Mouse (Mus musculus): Measurements from ENCODE around the gene Mphosph9. TPM values are rescaled to one million over a fixed set of nuclear protein-coding genes. Genes with fewer than 3 reads are reported as not detected.
"Not testable (repeated sequence)": the region's sequence is repeated elsewhere in the genome, so short reads cannot be mapped to it uniquely, and the experiment has no call there.

Gene Mphosph9
- polyA plus RNA-seq, 2 experiments = 3.4 to 4.2 TPM

DNA sequence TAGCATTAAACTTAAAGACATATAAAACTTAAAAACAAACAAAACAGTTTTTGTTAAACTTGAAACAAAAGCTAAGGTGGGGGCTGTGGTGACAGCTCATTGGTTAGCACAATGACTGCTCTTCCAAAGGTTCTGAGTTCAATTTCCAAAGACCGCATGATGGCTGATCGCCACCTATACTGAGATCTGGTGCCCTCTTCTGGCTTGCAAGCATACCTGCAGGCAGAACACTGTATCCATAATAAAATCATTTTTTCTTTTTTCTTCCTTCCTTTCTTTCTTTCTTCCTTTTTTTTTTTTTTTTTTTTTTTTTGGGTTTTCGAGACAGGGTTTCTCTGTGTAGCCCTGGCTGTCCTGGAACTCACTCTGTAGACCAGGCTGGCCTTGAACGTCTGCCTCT lies 28.5 kb downstream of the Mphosph9 start:
- not testable (repeated sequence) for H3K9ac ChIP-seq (replicated peaks); H3K27ac ChIP-seq; H3K4me1 ChIP-seq (replicated peaks; ENCODE audit: control insufficient read depth in 2 of 2, insufficient read depth in 2 of 2, low read length in 1 of 2); H3K9me3 ChIP-seq (ENCODE audit: control insufficient read depth, low read length); ATAC-seq (ENCODE audit: insufficient read depth); H3K4me2 ChIP-seq (ENCODE audit: low read depth); H3K27me3 ChIP-seq (ENCODE audit: control insufficient read depth, insufficient read depth, low read length); H3K4me3 ChIP-seq (ENCODE audit: insufficient read depth in 1 of 2, low read depth in 2 of 2, low read length in 2 of 2); DNase-seq (ENCODE audit: low read depth in 3 of 3, low spot score in 3 of 3)
- peak; percentile 75 for TF ChIP-seq CTCF (IDR thresholded peaks at IDR 0.05; ENCODE audit: low read depth)
- WGBS (ENCODE audit: insufficient replicate concordance) = 57% methylated on average over 3 of the region's 4 CpGs
- peaks cover 10% of the 10 kb centered on the region for H3K36me3 ChIP-seq (replicated peaks; ENCODE audit: control insufficient read depth, insufficient read depth, low read depth)

DNA sequence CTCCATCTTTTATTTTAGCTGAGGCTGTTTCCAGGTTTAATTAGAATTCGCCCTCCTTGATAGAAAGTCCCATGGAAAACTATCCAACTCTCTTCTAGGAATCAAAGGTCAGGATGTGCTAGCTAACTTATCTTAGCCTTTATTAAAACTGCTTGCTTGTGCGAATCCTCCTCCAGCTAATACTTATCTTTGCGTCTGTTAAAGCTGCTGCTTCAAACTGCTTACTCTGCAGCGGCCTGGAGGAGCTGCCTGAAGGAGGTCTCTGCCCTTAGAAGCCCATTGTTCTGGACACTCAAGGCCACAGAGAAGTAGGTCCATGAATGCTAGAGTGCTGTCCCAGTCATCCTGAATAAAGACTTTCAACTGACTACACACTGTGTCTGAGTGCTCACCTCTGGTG lies 31.3 kb downstream of the Mphosph9 start:
- DNase-seq (ENCODE audit: low read depth in 3 of 3, low spot score in 3 of 3) = no peak
- Histone ChIP-seq H3K4me3 (ENCODE audit: insufficient read depth in 1 of 2, low read depth in 2 of 2, low read length in 2 of 2) (no peak overlapping the region), H3K9me3 (ENCODE audit: control insufficient read depth, low read length) (no peaks in the 10 kb centered on the region), H3K36me3 (replicated peaks; ENCODE audit: control insufficient read depth, insufficient read depth, low read depth) (peaks cover 17% of the 10 kb centered on the region), H3K4me2 (ENCODE audit: low read depth) (no peak overlapping the region), H3K9ac (replicated peaks) (no peak overlapping the region), H3K27ac (no peak overlapping the region), H3K27me3 (ENCODE audit: control insufficient read depth, insufficient read depth, low read length) (no peaks in the 10 kb centered on the region), H3K4me1 (replicated peaks; ENCODE audit: control insufficient read depth in 2 of 2, insufficient read depth in 2 of 2, low read length in 1 of 2) (no peaks in the 10 kb centered on the region)
- no peak for ATAC-seq (ENCODE audit: insufficient read depth)
- no peak for TF ChIP-seq CTCF (IDR thresholded peaks at IDR 0.05; ENCODE audit: low read depth)
- no peak for TF ChIP-seq EP300 (IDR thresholded peaks at IDR 0.05; ENCODE audit: low read depth)
- WGBS (ENCODE audit: insufficient replicate concordance) = 80% methylated on average over 4 of the region's 4 CpGs

DNA sequence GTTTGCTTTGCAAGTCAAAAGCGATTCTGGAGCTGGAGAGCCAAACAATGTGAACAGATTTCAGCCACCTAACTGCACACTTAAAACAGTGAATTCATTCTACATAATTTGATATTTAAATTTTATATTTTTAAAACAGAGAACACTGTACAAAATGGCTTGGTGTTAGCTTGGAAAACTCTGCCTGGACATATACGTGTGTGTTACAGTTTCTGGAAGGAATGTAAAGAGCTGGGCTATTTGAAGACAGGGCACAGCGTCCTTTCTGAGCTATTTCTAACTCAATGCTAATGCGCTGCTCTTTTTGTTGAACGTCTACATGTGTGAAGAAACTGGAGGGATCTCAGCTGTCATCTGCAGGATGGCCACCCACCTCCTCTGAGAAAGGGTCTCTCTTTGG lies 33.8 kb downstream of the Mphosph9 start:
- TF ChIP-seq CTCF (IDR thresholded peaks at IDR 0.05; ENCODE audit: low read depth) (no peak), EP300 (IDR thresholded peaks at IDR 0.05; ENCODE audit: low read depth) (no peak)
- WGBS (ENCODE audit: insufficient replicate concordance) = 81% methylated on average over 5 of the region's 5 CpGs
- no peaks in the 10 kb centered on the region for H3K9me3 ChIP-seq (ENCODE audit: control insufficient read depth, low read length)
- DNase-seq (ENCODE audit: low read depth in 3 of 3, low spot score in 3 of 3) = no peak
- H3K9ac ChIP-seq (replicated peaks) = no peak overlapping the region
- H3K4me3 ChIP-seq (ENCODE audit: insufficient read depth in 1 of 2, low read depth in 2 of 2, low read length in 2 of 2) = no peak overlapping the region
- H3K27me3 ChIP-seq (ENCODE audit: control insufficient read depth, insufficient read depth, low read length) = no peaks in the 10 kb centered on the region
- no peak overlapping the region for H3K27ac ChIP-seq
- H3K4me1 ChIP-seq (replicated peaks; ENCODE audit: control insufficient read depth in 2 of 2, insufficient read depth in 2 of 2, low read length in 1 of 2) = no peaks in the 10 kb centered on the region
- H3K4me2 ChIP-seq (ENCODE audit: low read depth) = no peak overlapping the region
- no peak for ATAC-seq (ENCODE audit: insufficient read depth)
- H3K36me3 ChIP-seq (replicated peaks; ENCODE audit: control insufficient read depth, insufficient read depth, low read depth) = peaks cover 20% of the 10 kb centered on the region

DNA sequence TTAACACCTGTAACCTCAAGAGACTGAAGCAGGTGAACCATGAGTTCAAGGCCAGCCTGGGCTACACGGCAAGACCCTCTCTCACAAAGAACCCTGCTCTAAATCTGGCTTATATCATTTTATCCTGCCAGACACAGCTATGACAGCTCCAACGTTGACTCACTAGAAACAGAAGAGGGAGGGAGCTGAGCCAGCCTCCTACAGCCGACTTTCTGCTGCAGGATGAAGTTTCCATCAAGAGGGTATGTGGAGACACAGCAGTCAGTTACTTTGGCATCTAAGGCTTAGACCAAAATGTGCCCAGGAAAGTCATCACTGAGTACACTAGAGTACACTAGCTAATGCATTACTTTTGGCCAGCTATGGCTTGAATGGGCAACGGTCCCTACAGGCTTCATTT lies 37.6 kb downstream of the Mphosph9 start:
- ATAC-seq (ENCODE audit: insufficient read depth) (no peak), DNase-seq (ENCODE audit: low read depth in 3 of 3, low spot score in 3 of 3) (no peak)
- Histone ChIP-seq H3K4me3 (ENCODE audit: insufficient read depth in 1 of 2, low read depth in 2 of 2, low read length in 2 of 2) (no peak overlapping the region), H3K36me3 (replicated peaks; ENCODE audit: control insufficient read depth, insufficient read depth, low read depth) (peaks cover 18% of the 10 kb centered on the region), H3K9me3 (ENCODE audit: control insufficient read depth, low read length) (no peaks in the 10 kb centered on the region), H3K9ac (replicated peaks) (no peak overlapping the region), H3K4me2 (ENCODE audit: low read depth) (no peak overlapping the region), H3K27me3 (ENCODE audit: control insufficient read depth, insufficient read depth, low read length) (no peaks in the 10 kb centered on the region), H3K27ac (no peak overlapping the region), H3K4me1 (replicated peaks; ENCODE audit: control insufficient read depth in 2 of 2, insufficient read depth in 2 of 2, low read length in 1 of 2) (no peaks in the 10 kb centered on the region)
- 74% methylated on average over 4 of the region's 4 CpGs for WGBS (ENCODE audit: insufficient replicate concordance)
- TF ChIP-seq CTCF (IDR thresholded peaks at IDR 0.05; ENCODE audit: low read depth) = no peak
- TF ChIP-seq EP300 (IDR thresholded peaks at IDR 0.05; ENCODE audit: low read depth) = no peak

GRCm38 (mm10) chr5:124287616-124288247 lies 40.0 kb downstream of the Mphosph9 start:
- Histone ChIP-seq H3K4me3 (ENCODE audit: insufficient read depth in 1 of 2, low read depth in 2 of 2, low read length in 2 of 2) (no peak overlapping the region), H3K36me3 (replicated peaks; ENCODE audit: control insufficient read depth, insufficient read depth, low read depth) (peaks cover 16% of the 10 kb centered on the region), H3K4me2 (ENCODE audit: low read depth) (no peak overlapping the region), H3K4me1 (replicated peaks; ENCODE audit: control insufficient read depth in 2 of 2, insufficient read depth in 2 of 2, low read length in 1 of 2) (no peaks in the 10 kb centered on the region), H3K27ac (no peak overlapping the region), H3K9ac (replicated peaks) (no peak overlapping the region), H3K27me3 (ENCODE audit: control insufficient read depth, insufficient read depth, low read length) (no peaks in the 10 kb centered on the region), H3K9me3 (ENCODE audit: control insufficient read depth, low read length) (no peaks in the 10 kb centered on the region)
- no peak for DNase-seq (ENCODE audit: low read depth in 3 of 3, low spot score in 3 of 3)
- 81% methylated on average over 6 of the region's 6 CpGs for WGBS (ENCODE audit: insufficient replicate concordance)
- ATAC-seq (ENCODE audit: insufficient read depth) = no peak
- peak; percentile 23; the same call in 1 of the 2 replicates for TF ChIP-seq CTCF (IDR thresholded peaks at IDR 0.05; ENCODE audit: low read depth)
- no peak for TF ChIP-seq EP300 (IDR thresholded peaks at IDR 0.05; ENCODE audit: low read depth)
